Mouse (Mus musculus) layer of hippocampus, adult 11-12 months (tissue): ENCODE results near the gene Rgr.
A peak's percentile ranks its signal among the peaks of the same experiment; 100 is the strongest.

Source experiments
- DNase-seq: peaks from one replicate; pipeline ENCODE4 v3.0.0; 2022; ENCODE audit warnings: low spot score

The Rgr gene

GRCm38 (mm10) chr14:37048914-37049410, at the start of gene Rgr:
Gene Rgr, minus strand, starts transcription at chr14:37048964.
- no peak for DNase-seq

DNA sequence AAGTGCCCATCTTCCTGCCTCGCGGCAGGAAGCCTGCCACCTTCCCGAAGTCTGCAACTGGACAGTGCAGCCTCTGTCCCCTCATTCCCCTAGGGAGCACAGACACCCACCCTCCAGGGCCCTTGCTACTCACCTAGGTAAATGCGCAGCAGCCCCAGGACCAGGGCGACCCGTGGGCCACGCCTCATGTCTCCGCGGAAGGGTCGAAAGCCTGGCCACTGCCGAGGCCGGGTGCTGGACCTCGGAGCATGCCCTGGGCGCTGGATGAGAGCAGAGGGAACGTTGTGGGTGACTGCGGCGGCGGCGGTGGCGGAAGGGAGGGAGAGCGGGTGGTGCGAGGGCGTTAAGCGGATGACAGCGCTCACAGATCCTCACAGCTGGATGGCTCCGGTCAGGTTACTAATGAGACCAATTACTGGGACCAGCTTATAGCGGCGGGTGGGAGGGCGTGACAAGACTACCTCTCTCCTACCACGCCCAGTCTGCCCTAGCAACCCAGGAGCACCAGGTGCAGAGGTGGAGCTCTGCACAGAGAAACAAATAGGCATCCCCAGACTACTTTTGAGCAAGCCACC, 49.3 kb upstream of the Rgr start, which contains the start of gene Cdhr1:
Gene Cdhr1 (minus strand): TSS at position 392 of the 575 bp plus-strand sequence.
- DNase-seq: peak; percentile 18

GRCm38 (mm10) chr14:37095556-37095955, 46.8 kb upstream of the Rgr start:
- no peak for DNase-seq

DNA sequence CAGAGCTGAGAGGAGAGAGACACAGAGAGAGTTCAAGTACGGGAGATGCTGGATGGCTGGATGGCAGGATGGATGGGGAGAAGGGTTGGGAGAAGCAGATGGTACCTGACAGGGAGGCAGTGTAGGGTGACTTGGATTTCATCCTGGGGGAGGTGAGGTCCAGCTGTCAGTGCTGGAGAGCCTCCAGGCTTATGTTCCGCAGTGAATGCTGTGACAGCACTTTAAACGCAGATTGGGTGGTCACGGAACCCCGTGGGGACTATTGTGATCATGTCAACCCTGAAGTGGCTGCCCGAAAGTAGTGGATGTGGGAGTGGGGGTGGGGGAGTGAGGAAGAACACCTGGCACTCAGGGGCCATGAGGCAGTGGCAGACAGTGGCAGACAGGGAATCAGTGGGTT, 45.7 kb upstream of the Rgr start:
- DNase-seq: no peak

DNA sequence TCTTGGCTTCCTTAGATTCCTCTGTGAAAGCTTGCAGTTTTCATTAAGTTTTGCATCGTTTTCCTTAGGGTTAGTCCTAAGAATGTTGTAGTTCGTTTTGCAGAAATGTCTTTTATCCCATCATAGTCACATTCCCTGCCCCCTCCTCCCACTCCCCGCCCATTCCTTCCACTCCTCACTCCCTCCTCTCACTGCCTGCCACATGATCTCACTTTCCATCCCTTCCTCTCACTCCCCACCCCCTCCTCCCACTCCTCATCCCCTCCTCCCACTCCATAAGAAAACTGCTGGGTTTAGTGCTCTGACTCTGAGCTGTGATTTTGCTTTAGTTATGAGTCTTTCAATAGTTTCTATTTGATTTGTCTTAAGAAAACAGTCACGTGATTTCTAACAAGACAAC, 35.0 kb upstream of the Rgr start:
- no peak for DNase-seq

DNA sequence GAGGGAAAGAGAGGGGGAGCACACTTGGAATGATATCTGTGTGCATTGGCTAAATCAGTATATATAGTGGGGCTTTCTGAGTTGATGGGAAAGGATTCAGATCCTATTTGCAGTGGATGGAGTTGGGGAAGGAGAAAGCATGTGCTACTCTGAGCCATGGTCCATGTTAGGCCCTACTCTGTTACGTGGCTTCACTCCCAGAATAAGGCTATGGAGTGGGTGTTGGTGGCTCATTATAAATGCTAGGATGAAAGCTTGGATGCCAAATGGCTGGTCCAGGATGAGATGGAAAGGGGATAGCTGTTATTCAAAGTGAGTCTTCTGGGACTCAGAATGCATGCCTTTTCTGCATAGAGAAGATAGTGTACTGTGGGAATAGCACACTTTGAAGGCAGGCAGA, 32.0 kb upstream of the Rgr start:
- no peak for DNase-seq

- no peak for DNase-seq
Measured at GRCm38 (mm10) chr14:37068516-37068915, 19.8 kb upstream of the Rgr start.

GRCm38 (mm10) chr14:37067629-37068028, 18.9 kb upstream of the Rgr start, which contains the start of gene Lrit2:
Gene Lrit2, plus strand, starts transcription at chr14:37067929.
- no peak for DNase-seq

GRCm38 (mm10) chr14:37066636-37067035, 17.9 kb upstream of the Rgr start:
- DNase-seq: peak; percentile 5

GRCm38 (mm10) chr14:37064849-37065248, 16.1 kb upstream of the Rgr start:
- DNase-seq: no peak

- DNase-seq: no peak
Measured at GRCm38 (mm10) chr14:37034432-37034831, 14.3 kb downstream of the Rgr start.

DNA sequence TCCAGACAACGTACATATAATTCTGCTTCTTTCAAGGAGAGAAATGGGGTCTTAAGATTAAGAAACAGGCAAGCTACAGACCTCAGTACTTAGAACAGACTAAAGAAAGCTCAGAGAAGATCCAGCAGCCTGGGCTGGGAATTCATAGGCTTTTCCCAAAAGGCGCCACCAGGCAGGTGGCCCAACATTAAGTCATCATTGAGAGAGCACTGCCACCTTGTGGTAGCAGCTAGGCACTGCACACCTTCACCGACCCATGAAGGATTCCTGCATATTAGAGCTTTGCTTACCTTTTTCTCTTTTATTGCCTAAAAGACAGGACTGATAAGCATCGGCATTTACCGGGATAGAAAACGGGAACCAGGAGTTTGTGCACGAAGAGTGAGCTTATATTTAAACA, 15.5 kb downstream of the Rgr start:
- DNase-seq: peak; percentile 82

DNA sequence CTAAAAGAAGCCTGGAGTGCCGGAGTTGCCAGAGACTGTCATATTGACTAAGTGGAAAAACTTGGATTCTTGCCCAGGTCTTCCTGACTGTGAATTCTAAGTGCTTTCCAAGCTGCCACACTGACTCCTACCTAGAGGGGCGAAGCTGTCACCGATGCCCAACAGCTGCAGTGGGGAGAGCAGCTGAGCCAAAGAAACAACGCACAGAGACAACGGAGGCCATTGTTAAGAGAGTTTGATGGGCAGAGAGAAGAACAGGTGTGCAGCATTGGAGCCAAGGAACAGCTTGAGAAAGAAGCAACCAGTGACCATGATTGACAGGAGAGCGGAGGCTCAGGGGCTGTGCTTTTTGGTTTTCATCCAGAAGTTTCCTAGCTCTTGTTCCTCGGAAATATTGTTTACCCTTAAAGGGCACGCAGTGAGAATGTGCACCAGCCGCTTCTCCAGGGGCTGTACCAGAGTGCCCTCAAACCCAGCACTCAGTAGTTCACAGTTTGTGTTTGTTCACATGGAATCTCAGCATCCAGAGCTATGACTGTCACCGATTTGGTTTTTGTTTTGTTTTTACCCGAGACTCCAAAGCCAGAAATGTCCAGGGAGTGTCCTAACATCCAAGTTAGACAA, 16.2 kb downstream of the Rgr start:
- no peak for DNase-seq

DNA sequence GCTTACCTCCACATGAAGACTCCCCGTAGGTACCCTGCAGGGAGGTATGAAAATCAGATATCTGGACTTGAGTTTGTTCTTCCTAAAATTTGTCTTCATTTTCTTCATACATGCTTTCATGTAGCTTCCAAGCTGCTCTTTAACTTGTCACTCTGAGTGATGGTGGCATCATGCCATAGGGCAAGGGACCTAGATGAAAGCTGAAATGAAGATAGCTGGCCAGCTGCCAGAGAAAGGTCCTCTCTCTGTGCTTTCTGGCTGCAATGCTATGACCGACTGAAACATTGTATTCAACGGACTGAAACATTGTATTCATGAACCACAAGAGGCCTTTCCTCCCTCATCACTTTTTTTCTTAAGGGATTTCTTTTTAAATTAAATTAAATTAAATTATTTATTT, 20.2 kb downstream of the Rgr start:
- no peak for DNase-seq

DNA sequence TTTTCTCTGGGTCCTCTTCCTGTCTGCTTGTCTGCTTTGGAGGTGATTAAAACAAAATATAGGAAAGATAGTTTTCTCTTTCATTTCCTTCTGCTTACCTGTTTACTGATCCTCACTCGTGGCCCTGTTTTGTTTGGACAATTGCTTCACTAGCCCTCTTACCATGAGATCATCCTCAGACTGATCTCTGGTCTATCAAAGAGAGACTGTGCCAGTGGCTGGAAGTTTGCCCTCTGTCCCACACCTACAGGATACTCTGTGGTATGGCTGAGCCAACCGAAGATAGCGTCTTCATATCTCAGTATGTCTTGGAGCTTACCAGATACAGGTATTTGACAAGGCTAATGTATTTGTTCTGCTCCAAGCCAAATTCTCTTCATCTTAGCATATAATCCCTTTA, 20.8 kb downstream of the Rgr start:
- no peak for DNase-seq

DNA sequence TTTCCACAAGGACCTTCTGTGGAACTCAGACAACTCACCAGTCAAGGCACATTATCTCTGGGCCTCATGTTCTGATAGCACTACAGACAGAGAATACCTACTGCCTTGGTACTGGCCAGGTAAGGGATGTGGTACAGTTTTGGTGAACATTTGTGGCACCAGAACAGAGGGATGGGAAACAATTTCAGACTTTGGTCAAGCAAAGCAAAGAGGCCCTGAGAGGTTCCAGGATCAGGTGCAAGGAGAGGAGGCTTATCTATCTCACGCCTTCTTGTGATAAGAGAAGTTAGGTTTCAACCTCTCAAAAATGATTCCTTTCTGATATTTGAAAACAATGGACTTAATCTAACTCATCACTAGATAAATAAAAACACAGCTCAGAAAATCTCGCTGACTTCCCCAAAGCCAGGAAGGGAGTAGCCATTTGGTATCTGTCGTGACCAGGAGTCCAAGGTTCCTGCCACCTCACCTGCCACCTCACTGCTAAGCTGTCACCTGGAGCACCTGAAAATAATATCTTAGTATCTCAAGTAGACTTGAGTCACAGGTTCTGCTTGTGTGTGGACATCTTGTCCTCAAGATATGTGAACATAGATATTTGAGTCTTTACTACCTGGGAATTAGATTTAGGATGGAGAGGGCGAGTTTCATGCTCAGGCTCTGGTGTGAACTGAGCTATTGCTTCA, 21.4 kb downstream of the Rgr start:
- no peak for DNase-seq

DNA sequence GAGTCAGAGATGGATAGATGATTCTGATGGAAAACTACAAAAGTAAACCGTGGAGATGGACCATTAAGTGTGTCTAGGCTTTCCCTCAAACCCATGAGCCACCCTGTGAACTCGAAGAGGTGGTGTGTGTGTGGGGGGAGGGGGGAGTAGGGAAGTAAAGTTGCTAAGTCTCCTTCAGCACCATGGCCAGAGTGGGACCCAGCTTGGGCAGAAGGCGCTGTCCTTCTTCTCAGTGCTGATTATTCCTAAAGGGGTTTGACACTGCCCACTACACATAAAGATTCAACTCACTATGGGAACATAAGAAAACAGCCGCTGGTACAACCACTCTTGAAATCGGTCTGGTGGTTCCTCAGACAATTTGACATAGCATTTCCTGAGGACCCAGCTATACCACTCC, 32.9 kb downstream of the Rgr start:
- no peak for DNase-seq

GRCm38 (mm10) chr14:37013644-37014043, 35.1 kb downstream of the Rgr start:
- DNase-seq: peak; percentile 34

GRCm38 (mm10) chr14:37009686-37010085, 39.1 kb downstream of the Rgr start:
- no peak for DNase-seq

DNA sequence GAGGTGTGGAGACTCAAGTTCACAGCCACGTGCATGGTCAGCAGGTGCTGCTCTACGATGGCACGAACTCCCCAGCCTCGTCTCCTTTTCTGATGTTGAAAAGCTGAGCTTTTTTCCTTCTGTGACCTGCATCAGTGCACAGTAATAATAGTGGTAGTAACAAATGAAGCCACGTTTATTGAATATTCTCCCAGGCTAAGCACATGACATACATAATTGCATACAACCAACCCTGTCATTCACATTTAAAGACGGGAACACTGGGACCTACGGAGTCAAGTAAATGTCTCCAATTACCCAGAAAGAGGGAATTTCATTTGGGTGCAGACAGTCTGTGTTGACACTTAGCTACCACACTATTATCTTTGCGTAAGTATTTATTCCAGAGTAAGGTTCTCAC, 42.3 kb downstream of the Rgr start:
- DNase-seq: no peak

DNA sequence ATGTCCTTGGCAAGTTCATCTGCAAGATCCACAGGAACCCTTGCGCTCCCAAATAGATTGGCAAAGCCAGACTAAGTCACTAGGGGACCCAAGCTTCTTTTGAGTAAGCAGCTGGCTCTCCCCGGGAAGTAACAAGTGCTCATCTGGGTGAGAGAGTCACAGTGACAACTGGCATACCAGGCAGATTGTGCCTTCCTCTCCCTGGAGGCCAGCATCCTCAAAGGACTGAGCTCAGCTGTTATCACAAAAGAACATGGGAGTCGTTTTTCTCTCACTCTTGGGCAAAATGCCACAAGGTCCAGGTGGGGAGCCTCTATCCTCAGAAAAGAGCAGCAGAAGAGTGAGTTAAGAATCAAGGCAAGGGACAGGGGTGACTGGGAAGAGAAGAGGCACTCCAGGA, 42.9 kb downstream of the Rgr start:
- no peak for DNase-seq

GRCm38 (mm10) chr14:37003431-37004095, 45.2 kb downstream of the Rgr start:
- no peak for DNase-seq

DNA sequence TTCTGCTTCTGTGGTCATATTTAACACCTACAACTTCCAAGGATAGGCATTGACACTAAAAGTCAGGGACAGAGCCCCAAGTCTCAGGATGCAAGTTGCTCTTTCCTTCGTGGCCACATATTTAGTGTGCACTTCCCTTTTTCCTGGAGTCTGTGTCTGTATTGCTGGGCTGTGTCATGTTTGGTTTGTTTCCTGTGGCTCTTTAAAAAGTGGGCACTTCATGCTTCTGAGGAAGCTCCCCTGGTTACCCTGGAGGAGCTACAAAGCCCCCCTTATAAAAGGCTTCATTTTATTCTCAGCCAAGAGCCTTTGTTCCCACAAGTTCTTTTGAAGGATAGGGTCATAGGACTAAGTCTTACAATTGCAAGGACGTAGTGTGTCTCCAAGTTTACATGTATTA, 45.9 kb downstream of the Rgr start:
- DNase-seq: no peak
